Mouse (Mus musculus) layer of hippocampus, postnatal 25 days (tissue): ENCODE data around the gene Gm49384. TPM values are rescaled to one million over a fixed set of nuclear protein-coding genes. Genes with fewer than 3 reads are reported as not detected.

ENCODE experiments used
- DNase-seq, 2 experiments: peaks; one replicate each; pipeline ENCODE4 v3.0.0; 2022; ENCODE audit warnings: mixed read lengths in 2 of 2, low spot score in 1 of 2; ENCODE audit errors: extremely low spot score in 1 of 2
- total RNA-seq, 2 experiments: library from RNA; stranded (reverse); gene quantifications; 2 replicates each; pipeline ENCODE4 v1.2.3; 2021

Gene Gm49384
- total RNA-seq, 2 experiments from 2014 or later, result 3.4 to 3.8 TPM

DNA sequence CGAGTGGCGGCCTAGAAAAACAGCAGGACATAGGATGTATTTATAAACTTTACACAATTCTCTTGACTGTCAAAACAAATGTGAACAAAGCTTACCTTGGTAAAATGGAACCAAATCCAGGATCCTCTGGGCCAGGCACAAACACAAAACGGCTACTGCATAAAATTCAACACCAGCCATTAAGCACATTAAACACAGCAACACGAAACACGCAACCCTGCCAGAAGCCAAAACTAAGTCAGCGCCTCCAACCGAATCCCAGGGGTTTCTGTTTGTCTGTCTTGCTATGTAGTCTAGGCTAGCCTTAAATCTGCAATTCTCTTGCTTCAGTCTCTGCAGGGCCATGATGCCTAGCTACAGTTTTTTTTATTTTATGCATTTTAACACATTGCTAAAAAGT is 3.9 kb upstream of the Gm49384 start:
- no peak for DNase-seq

GRCm38 (mm10) chr12:69207396-69207795 is 3.3 kb upstream of the Gm49384 start:
- DNase-seq, result no peak

DNA sequence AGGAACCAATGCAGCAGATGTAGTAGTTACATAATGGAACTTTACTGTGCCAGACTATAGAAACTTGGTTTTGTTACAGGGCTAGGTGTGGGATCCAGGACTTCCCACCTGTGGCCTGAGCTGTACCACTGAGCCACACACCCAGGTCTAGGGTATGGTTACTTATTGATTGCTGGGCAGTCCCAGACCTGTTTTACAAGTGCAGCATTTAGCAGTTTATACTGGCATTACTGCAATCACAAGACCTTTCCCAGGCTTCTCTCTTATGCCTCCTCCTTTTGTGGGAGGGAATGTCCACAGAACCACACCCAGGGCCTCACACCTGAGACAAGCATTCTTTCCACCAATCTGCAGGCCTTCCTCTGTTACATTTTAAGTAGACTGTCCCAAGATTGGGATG is 5.1 kb downstream of the Gm49384 start:
- DNase-seq, result no peak

- DNase-seq, result peak in 1 of 2 experiments; percentile 47
Observed at GRCm38 (mm10) chr12:69198164-69198535, 5.9 kb downstream of the Gm49384 start, which contains the start of gene Dnaaf2. Gene Dnaaf2 (minus strand): TSS chr12:69198429.

DNA sequence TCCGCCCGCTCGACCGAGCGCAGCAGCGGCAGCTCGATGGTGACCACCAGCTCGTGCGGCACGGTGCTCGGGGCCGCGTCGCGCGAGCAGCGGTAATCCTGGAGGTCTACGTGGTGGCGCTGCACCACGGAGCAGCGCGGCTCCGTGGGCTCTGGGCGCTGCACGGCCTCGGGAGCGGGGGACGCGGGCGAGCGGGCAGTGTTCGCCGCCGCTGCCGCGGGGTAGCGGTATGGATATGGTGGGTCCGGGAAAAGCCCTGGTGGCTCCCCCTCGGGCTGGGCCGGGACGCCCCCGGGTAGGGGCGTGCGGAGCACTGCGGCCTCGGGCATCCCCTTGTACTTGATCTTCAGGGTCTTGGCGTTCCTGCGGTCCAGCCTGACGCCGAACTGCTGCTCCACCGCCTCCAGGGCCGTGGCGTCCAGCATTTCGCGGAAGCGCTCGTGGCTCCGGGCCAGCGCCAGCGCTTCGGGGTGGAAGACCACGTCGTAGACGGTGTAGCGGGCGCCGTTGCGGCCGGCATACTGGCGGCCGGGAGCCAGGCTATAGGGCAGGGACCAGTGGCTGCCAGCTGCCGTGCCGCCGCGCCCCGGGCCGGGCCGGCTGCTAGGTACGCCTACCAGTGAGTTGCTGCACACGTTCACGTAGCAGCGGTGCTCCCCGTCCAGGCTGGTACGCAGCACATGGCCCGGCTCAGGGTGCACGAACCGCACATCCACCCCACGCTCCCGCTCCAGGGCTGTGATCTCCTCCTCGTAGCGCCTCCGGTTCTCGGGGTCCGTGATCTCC is 6.5 kb downstream of the Gm49384 start:
- DNase-seq, result peak; percentile 42 to 65

GRCm38 (mm10) chr12:69196444-69197377 is 7.4 kb downstream of the Gm49384 start, which contains the start of gene Gm49383:
Gene Gm49383 (minus strand): TSS chr12:69197104.
- DNase-seq, result peak in 1 of 2 experiments; percentile 55

GRCm38 (mm10) chr12:69192637-69193036 is 11.4 kb downstream of the Gm49384 start:
- no peak for DNase-seq

DNA sequence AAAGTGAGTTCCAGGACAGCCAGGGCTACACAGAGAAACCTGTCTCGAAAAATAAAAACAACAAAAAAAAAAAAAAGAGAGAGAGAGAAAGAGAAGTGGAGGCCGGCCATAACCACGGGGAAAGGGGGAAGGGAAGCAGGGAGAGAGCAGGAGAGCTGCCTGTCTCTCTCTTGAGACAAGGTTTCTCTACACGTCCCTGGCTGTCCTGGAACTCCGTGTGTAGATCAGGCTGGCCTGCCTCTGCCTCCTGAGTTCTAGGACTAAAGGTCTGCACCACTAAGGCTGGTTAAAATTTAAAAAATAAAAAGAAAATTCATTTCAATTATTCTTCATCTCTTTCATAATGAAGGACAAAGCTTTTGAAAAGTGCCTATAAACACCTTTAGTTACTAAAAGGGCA is 12.7 kb downstream of the Gm49384 start:
- DNase-seq, result no peak

DNA sequence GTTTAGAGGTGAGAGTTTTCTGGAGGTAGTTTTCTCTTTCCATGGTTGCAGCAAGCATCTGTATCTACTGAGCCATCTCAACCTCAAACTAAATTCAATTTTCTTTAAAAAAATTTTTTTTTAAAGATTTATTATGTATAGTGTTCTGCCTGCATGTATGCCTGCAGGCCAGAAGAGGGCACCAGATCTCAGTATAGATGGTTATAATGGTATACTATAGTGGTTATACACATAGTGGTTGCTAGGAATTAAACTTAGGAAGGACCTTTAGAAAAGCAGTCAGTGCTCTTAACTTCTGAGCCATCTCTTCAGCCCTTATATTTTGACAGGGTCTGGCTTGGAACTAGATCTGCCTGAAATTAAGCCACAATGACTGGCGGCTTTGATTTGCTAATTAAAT is 13.5 kb downstream of the Gm49384 start:
- no peak for DNase-seq

DNA sequence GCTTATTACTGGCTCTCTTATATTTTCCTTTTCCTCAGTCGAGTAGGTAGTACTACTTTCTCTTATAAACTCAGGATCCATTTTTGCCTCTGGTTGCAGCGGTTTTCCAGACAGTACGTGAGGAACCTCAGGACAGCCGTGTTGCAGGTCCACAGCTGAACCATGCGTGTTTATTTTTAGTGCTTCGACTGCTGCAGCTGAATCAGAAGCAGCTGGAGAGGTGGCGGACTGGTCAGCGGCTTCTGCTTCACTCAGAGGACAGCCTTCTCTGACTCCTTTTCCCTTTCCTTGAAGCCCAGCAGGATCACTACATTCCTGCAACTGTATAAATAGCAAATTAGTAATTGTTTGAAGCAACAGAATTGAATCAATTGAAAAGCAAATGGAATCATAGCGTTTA is 14.0 kb downstream of the Gm49384 start:
- DNase-seq, result no peak

DNA sequence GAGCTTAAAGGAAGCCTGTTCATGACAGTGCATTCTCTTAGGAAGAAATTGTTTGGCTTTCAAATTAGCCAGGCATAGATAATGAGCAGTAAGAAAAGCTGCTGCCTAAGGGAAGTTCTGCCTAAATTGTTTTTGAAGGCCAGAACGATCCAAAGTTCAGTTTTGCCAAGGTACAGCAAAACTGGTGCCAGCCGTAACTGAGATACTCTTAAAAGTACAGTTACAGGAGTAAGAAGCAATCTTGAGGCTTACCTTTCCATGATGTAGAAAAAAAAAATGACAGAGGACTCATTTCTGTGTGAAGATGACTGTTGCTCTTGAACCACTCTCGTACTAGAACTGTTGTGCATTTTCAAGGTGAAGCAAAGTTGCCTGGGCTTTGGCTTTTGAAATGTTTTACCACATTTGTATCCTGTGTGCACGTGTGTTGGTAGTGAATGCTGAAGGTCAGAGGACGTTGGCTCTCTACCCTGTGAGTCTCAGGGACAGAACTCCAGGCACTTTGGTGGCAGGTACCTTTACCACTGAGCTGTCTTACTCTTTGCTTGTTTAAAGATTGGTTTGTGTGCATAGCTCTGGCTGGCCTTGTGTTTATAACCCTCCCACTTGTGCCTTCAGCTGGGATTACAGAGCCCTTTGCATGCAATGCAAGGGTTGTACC is 17.1 kb downstream of the Gm49384 start:
- DNase-seq, result no peak

GRCm38 (mm10) chr12:69185371-69185770 is 18.7 kb downstream of the Gm49384 start:
- DNase-seq, result no peak

DNA sequence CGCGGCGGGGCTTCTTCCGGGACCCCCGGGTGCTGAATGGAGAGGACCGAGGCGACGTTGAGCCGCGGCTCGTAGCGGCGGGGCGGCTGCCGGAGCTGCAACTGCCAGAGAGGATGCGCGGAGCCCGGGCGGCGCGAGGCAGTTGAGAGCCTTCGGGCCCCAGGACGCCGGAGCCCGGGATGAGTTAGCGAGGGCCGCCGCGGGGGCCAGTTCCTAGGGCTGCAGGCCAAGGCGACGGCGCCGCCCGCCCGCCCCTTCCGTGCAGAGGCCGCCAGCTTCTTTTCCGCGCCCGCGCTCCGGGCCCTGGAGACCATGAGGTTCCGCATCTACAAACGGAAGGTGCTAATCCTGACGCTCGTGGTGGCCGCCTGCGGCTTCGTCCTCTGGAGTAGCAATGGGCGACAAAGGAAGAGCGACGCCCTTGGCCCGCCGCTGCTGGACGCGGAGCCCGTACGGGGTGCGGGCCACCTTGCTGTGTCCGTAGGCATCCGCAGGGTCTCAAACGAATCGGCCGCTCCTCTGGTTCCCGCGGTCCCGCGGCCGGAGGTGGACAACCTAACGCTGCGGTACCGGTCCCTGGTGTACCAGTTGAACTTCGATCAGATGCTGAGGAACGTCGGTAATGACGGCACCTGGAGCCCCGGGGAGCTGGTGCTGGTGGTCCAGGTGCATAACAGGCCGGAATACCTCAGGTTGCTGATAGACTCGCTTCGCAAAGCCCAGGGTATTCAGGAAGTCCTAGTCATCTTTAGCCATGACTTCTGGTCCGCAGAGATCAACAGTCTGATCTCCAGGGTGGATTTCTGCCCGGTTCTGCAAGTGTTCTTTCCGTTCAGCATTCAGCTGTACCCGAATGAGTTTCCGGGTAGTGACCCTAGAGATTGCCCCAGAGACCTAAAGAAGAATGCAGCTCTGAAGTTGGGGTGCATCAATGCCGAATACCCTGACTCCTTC is 19.4 kb downstream of the Gm49384 start:
- DNase-seq, result peak in 1 of 2 experiments; percentile 20

GRCm38 (mm10) chr12:69183583-69184308 is 20.3 kb downstream of the Gm49384 start, which contains the start of the genes Rpl36al and Mgat2:
Gene Rpl36al (minus strand): TSS chr12:69184083.
Gene Mgat2 (plus strand): TSS chr12:69184157.
- peak; percentile 98 to 99 for DNase-seq

DNA sequence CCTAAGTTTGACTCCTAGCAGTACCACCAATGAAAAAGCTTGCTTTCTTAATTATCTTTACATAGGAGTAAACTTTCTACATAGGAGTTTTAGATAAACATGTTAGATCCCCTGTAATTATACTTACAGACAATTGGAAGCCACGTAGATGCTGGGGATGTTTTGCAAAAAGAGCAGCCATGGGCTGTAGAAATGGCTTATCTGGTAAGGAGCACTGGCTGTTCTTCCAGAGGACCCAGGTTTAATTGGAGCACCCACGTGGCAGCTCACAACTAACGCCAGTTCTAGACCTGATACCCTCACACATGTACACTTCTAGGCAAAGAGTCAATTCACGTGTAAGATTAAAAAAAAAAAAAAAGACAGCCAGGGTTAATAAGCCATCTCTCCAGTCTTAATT is 22.3 kb downstream of the Gm49384 start:
- no peak for DNase-seq

DNA sequence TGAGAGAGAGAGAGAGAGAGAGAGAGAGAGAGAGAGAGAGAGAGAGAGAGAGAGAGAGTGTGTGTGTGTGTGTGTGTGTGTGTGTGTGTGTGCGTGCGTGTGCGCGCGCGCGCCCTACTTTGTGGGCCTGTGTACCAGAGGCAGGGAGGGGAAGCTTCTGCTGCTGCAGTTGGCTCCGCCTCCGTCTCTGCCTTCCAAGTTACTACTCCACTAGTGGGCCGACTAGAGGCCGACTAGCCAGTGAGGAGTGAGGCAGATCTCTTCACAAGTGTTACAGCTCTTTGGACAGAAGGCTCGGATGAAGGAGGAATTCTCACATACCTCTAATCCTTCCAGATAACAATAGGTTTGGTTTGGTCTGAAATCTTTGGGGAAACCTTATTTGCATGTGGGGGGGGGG is 24.7 kb downstream of the Gm49384 start:
- no peak for DNase-seq

DNA sequence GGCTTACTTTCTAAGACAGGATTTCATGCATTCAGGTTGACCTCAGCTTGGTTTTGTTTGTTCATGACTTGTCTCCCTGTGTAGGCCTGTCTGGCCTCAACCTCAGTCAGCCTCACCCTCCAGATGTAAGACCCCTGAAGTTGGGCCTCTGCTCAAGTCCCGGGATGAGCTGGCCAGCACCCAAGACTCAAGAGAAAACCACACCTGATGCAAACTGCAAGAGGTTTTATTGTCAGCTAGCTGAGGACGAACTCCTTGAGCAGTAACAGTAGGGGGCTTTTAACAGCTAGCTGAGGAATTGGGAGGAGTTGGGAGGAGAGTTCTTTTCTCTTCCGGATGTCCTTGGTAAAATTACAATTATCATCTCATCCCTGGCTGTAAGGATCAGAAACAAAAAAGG is 26.5 kb downstream of the Gm49384 start:
- DNase-seq, result no peak

- DNase-seq, result no peak
Observed at GRCm38 (mm10) chr12:69175975-69176374, 28.1 kb downstream of the Gm49384 start.

- DNase-seq, result no peak
Observed at GRCm38 (mm10) chr12:69171307-69171706, 32.8 kb downstream of the Gm49384 start.
